Mouse (Mus musculus): ENCODE measurements at regions not wholly inside any gene's neighbourhood (a gene's known extent, or its start where the extent isn't known, plus 50 kb on each side); places are given as distances from the start of the nearest gene placed in this dataset.

- TF ChIP-seq GATA1 (IDR thresholded peaks at IDR 0.05; ENCODE audit: low read length), result no peak
These were observed 128.9 kb upstream of the Rap1b start for GRCm38 (mm10) chr10:117974706-117975105.

- TF ChIP-seq GATA1 (IDR thresholded peaks at IDR 0.05; ENCODE audit: low read length), result no peak
These were observed 129.6 kb upstream of the Rap1b start for GRCm38 (mm10) chr10:117975467-117975866.

- TF ChIP-seq GATA1 (IDR thresholded peaks at IDR 0.05; ENCODE audit: low read length), result no peak
These were observed 133.3 kb upstream of the Rap1b start for GRCm38 (mm10) chr10:117979091-117979490.

GRCm38 (mm10) chr10:117982611-117983210 is 136.9 kb upstream of the Rap1b start:
- no peak for TF ChIP-seq GATA1 (IDR thresholded peaks at IDR 0.05; ENCODE audit: low read length)

- no peak for TF ChIP-seq GATA1 (IDR thresholded peaks at IDR 0.05; ENCODE audit: low read length)
These were observed 137.4 kb upstream of the Rap1b start for GRCm38 (mm10) chr10:117983271-117983670.

- no peak for TF ChIP-seq GATA1 (IDR thresholded peaks at IDR 0.05; ENCODE audit: low read length)
These were observed 139.2 kb upstream of the Rap1b start for GRCm38 (mm10) chr10:117984784-117985602.

- TF ChIP-seq GATA1 (IDR thresholded peaks at IDR 0.05; ENCODE audit: low read length), result no peak
These were observed 141.8 kb upstream of the Rap1b start for GRCm38 (mm10) chr10:117987620-117988019.

GRCm38 (mm10) chr10:117988076-117988475 is 142.2 kb upstream of the Rap1b start:
- TF ChIP-seq GATA1 (IDR thresholded peaks at IDR 0.05; ENCODE audit: low read length), result no peak

- TF ChIP-seq GATA1 (IDR thresholded peaks at IDR 0.05; ENCODE audit: low read length), result no peak
These were observed 145.3 kb upstream of the Rap1b start for GRCm38 (mm10) chr10:117991176-117991575.

- no peak for TF ChIP-seq GATA1 (IDR thresholded peaks at IDR 0.05; ENCODE audit: low read length)
These were observed 146.5 kb upstream of the Rap1b start for GRCm38 (mm10) chr10:117992317-117992716.

GRCm38 (mm10) chr10:117993809-117994208 is 147.8 kb upstream of the Mdm1 start:
- TF ChIP-seq GATA1 (IDR thresholded peaks at IDR 0.05; ENCODE audit: low read length), result no peak

GRCm38 (mm10) chr10:117994768-117995167 is 146.8 kb upstream of the Mdm1 start:
- TF ChIP-seq GATA1 (IDR thresholded peaks at IDR 0.05; ENCODE audit: low read length), result no peak

- no peak for TF ChIP-seq GATA1 (IDR thresholded peaks at IDR 0.05; ENCODE audit: low read length)
These were observed 143.8 kb upstream of the Mdm1 start for GRCm38 (mm10) chr10:117997796-117998195.

- TF ChIP-seq GATA1 (IDR thresholded peaks at IDR 0.05; ENCODE audit: low read length), result no peak
These were observed 141.0 kb upstream of the Mdm1 start for GRCm38 (mm10) chr10:118000591-118000990.

- no peak for TF ChIP-seq GATA1 (IDR thresholded peaks at IDR 0.05; ENCODE audit: low read length)
These were observed 140.1 kb upstream of the Mdm1 start for GRCm38 (mm10) chr10:118001501-118001900.

GRCm38 (mm10) chr10:118001971-118002370 is 139.6 kb upstream of the Mdm1 start:
- no peak for TF ChIP-seq GATA1 (IDR thresholded peaks at IDR 0.05; ENCODE audit: low read length)

- no peak for TF ChIP-seq GATA1 (IDR thresholded peaks at IDR 0.05; ENCODE audit: low read length)
These were observed 139.1 kb upstream of the Mdm1 start for GRCm38 (mm10) chr10:118002559-118002958.

All from G1E-ER4 (cell line).